Mouse (Mus musculus): ENCODE results near the gene Mllt10.

DNA sequence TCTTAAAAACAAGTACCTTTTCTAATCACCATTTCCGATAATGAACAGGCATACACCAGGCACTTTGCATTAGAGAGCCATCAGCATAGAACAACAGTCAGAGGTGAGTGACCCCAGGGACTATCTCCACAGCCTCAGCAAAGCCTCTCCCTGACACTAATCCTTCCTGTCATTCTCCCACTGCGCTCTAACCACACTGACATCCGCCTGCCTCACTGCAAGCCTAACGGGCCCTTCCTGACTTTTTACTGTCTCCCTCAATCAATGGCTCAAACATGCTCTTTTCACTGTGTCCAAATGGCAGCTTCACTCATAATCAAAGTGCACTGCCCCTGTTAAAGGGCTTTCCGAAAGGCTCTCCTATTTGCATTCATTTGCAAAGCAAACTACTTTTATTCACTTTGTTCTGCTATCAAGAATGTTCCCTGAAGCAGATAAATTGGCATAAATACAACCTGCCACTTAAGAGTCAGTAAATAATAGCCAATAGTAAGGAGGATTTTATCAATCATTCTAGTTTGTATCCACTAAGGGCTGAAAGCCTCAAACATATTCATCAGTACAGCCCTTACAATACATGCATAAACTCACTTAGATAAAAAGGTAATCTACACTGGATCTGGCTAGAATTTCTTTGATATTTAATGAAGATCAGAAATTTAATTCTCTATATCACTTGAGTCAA, 178.0 kb downstream of the Mllt10 start:
- TF ChIP-seq CTCF (IDR thresholded peaks at IDR 0.05; ENCODE audit: insufficient read depth, low read depth, low read length) (no peak), POLR2A (IDR thresholded peaks at IDR 0.05; ENCODE audit: insufficient read depth, low read depth, low read length) (no peak)
